Mouse (Mus musculus) MEL (cell line): Measurements from ENCODE around the gene Dus4l. TPM values are rescaled to one million over a fixed set of nuclear protein-coding genes. Genes with fewer than 3 reads are reported as not detected.

Source experiments
- DNase-seq: peaks from one replicate; pipeline ENCODE4 v3.0.0; 2011; ENCODE audit warnings: low read depth, low spot score
- H3K27ac ChIP-seq: 2 replicates; pipeline ENCODE4 v1.5.1; 2012; ENCODE audit warnings: low read depth, mild to moderate bottlenecking, control low read depth, low read length, moderate library complexity; ENCODE audit not compliant: control insufficient read depth
- H3K27me3 ChIP-seq, 2 experiments: fragments of 150-350 bp in 1 of 2; sonication (generic) in 1 of 2; 2 replicates each; pipeline ENCODE4 v1.6.1; 2012; ENCODE audit warnings: low read length in 2 of 2, mild to moderate bottlenecking in 2 of 2, improper control_type of control experiment in 1 of 2, moderate library complexity in 1 of 2; ENCODE audit not compliant: insufficient read depth in 2 of 2, control insufficient read depth in 1 of 2
- H3K36me3 ChIP-seq, 2 experiments: 2 replicates each; pipeline ENCODE4 v1.6.1; 2012 to 2014; ENCODE audit warnings: low read length in 2 of 2, improper control_type of control experiment in 1 of 2, inconsistent platforms in 1 of 2, mild to moderate bottlenecking in 1 of 2; ENCODE audit not compliant: insufficient read depth in 2 of 2, control insufficient read depth in 1 of 2
- H3K4me1 ChIP-seq, 2 experiments: fragments of 150-350 bp in 1 of 2; sonication (generic) in 1 of 2; 2 replicates each; pipeline ENCODE4 v1.6.1; 2012; ENCODE audit warnings: low read length in 2 of 2, improper control_type of control experiment in 1 of 2, mild to moderate bottlenecking in 1 of 2; ENCODE audit not compliant: insufficient read depth in 2 of 2, control insufficient read depth in 1 of 2
- H3K4me3 ChIP-seq, 2 experiments: fragments of 150-350 bp in 1 of 2; sonication (generic) in 1 of 2; 2 replicates each; pipeline ENCODE4 v1.5.1; 2012; ENCODE audit warnings: low read depth in 2 of 2, low read length in 2 of 2, mild to moderate bottlenecking in 2 of 2, moderate library complexity in 2 of 2, control low read depth in 1 of 2, improper control_type of control experiment in 1 of 2; ENCODE audit not compliant: control insufficient read depth in 1 of 2, insufficient read depth in 1 of 2
- H3K79me2 ChIP-seq: 2 replicates; pipeline ENCODE4 v1.6.1; 2012; ENCODE audit warnings: mild to moderate bottlenecking, low read length, moderate library complexity; ENCODE audit not compliant: control insufficient read depth, poor library complexity, insufficient read depth
- H3K9ac ChIP-seq: 2 replicates; pipeline ENCODE4 v1.6.1; 2012; ENCODE audit warnings: low read depth, mild to moderate bottlenecking, control low read depth, low read length, moderate library complexity; ENCODE audit not compliant: control insufficient read depth, poor library complexity, severe bottlenecking
- H3K9me3 ChIP-seq: fragments of 150-350 bp; sonication (generic); replicated peaks from 2 replicates; pipeline ENCODE4 v1.6.1; 2012; ENCODE audit warnings: mild to moderate bottlenecking, low read length, improper control_type of control experiment, moderate library complexity; ENCODE audit not compliant: insufficient read depth
- BHLHE40 ChIP-seq: IDR thresholded peaks from 2 replicates; pipeline ENCODE4 v1.6.1; 2012; ENCODE audit warnings: low read depth, mild to moderate bottlenecking, inconsistent platforms, low read length, improper control_type of control experiment, borderline replicate concordance
- CHD1 ChIP-seq: IDR thresholded peaks from 2 replicates; pipeline ENCODE4 v1.6.1; 2012; ENCODE audit warnings: low read depth, mild to moderate bottlenecking, inconsistent platforms, low read length, improper control_type of control experiment
- CHD2 ChIP-seq: IDR thresholded peaks from 2 replicates; pipeline ENCODE4 v1.6.1; 2011; ENCODE audit warnings: low read length, improper control_type of control experiment
- E2F4 ChIP-seq: IDR thresholded peaks from 2 replicates; pipeline ENCODE4 v1.6.1; 2011; ENCODE audit warnings: low read depth, low read length, improper control_type of control experiment, borderline replicate concordance
- ELF1 ChIP-seq: IDR thresholded peaks from 2 replicates; pipeline ENCODE4 v1.6.1; 2014; ENCODE audit warnings: low read depth, mild to moderate bottlenecking, inconsistent platforms, low read length, improper control_type of control experiment, moderate library complexity
- EP300 ChIP-seq, 2 experiments: IDR thresholded peaks; 2 replicates each; pipeline ENCODE4 v1.6.1; 2011; ENCODE audit warnings: improper control_type of control experiment in 2 of 2, low read length in 2 of 2, low read depth in 1 of 2, mild to moderate bottlenecking in 1 of 2
- ETS1 ChIP-seq: IDR thresholded peaks from 2 replicates; pipeline ENCODE4 v1.6.1; 2012; ENCODE audit warnings: low read depth, mild to moderate bottlenecking, inconsistent platforms, low read length, improper control_type of control experiment, moderate library complexity
- GABPA ChIP-seq: IDR thresholded peaks from 2 replicates; pipeline ENCODE4 v1.6.1; 2012; ENCODE audit warnings: low read depth, mild to moderate bottlenecking, inconsistent platforms, low read length, improper control_type of control experiment, moderate library complexity
- GATA1 ChIP-seq: IDR thresholded peaks from 2 replicates; pipeline ENCODE4 v1.6.1; 2011; ENCODE audit warnings: low read depth, low read length, improper control_type of control experiment
- JUND ChIP-seq: IDR thresholded peaks from 2 replicates; pipeline ENCODE4 v1.6.1; 2011; ENCODE audit warnings: low read depth, mild to moderate bottlenecking, improper control_type of control experiment, low read length
- MAFK ChIP-seq: IDR thresholded peaks from 2 replicates; pipeline ENCODE4 v1.6.1; 2011; ENCODE audit warnings: low read depth, mild to moderate bottlenecking, low read length, improper control_type of control experiment, borderline replicate concordance
- MAX ChIP-seq: IDR thresholded peaks from 2 replicates; pipeline ENCODE4 v1.6.1; 2011; ENCODE audit warnings: low read length, improper control_type of control experiment
- MAZ ChIP-seq: IDR thresholded peaks from 2 replicates; pipeline ENCODE4 v1.6.1; 2012; ENCODE audit warnings: low read depth, mild to moderate bottlenecking, inconsistent platforms, low read length, improper control_type of control experiment
- MEF2A ChIP-seq: IDR thresholded peaks from 2 replicates; pipeline ENCODE4 v1.6.1; 2014; ENCODE audit warnings: low read depth, mild to moderate bottlenecking, inconsistent platforms, low read length, improper control_type of control experiment; ENCODE audit not compliant: poor library complexity, insufficient replicate concordance, severe bottlenecking; ENCODE audit errors: extremely low read depth
- MXI1 ChIP-seq: IDR thresholded peaks from 2 replicates; pipeline ENCODE4 v1.6.1; 2011; ENCODE audit warnings: mild to moderate bottlenecking, low read depth, low read length, improper control_type of control experiment
- MYB ChIP-seq: IDR thresholded peaks from 2 replicates; pipeline ENCODE4 v1.6.1; 2011; ENCODE audit warnings: mild to moderate bottlenecking, low read depth, low read length, improper control_type of control experiment
- MYC ChIP-seq: IDR thresholded peaks from 2 replicates; pipeline ENCODE4 v1.6.1; 2011; ENCODE audit warnings: low read depth, mild to moderate bottlenecking, low read length, improper control_type of control experiment, moderate library complexity
- NRF1 ChIP-seq: IDR thresholded peaks from 2 replicates; pipeline ENCODE4 v1.6.1; 2014; ENCODE audit warnings: low read depth, mild to moderate bottlenecking, inconsistent platforms, low read length, improper control_type of control experiment, moderate library complexity; ENCODE audit not compliant: poor library complexity, insufficient read depth, severe bottlenecking
- POLR2AphosphoS2 ChIP-seq: IDR thresholded peaks from 2 replicates; pipeline ENCODE4 v1.6.1; 2011; ENCODE audit warnings: low read length, improper control_type of control experiment
- RCOR1 ChIP-seq: IDR thresholded peaks from 2 replicates; pipeline ENCODE4 v1.6.1; 2012; ENCODE audit warnings: low read depth, mild to moderate bottlenecking, inconsistent platforms, low read length, improper control_type of control experiment
- SIN3A ChIP-seq: IDR thresholded peaks from 2 replicates; pipeline ENCODE4 v1.6.1; 2012; ENCODE audit warnings: low read length, improper control_type of control experiment, inconsistent platforms
- TAL1 ChIP-seq: IDR thresholded peaks from 2 replicates; pipeline ENCODE4 v1.6.1; 2012; ENCODE audit warnings: mild to moderate bottlenecking, inconsistent platforms, low read length, moderate library complexity, mixed read lengths
- TCF12 ChIP-seq: IDR thresholded peaks from 2 replicates; pipeline ENCODE4 v1.6.1; 2014; ENCODE audit warnings: low read depth, mild to moderate bottlenecking, inconsistent platforms, low read length, improper control_type of control experiment, moderate library complexity
- UBTF ChIP-seq: IDR thresholded peaks from 2 replicates; pipeline ENCODE4 v1.6.1; 2012; ENCODE audit warnings: low read depth, mild to moderate bottlenecking, inconsistent platforms, low read length, improper control_type of control experiment, moderate library complexity, borderline replicate concordance; ENCODE audit not compliant: insufficient read depth
- USF2 ChIP-seq, 2 experiments: IDR thresholded peaks; 2 replicates each; pipeline ENCODE4 v1.6.1; 2011 to 2012; ENCODE audit warnings: improper control_type of control experiment in 2 of 2, low read length in 2 of 2, borderline replicate concordance in 1 of 2, inconsistent platforms in 1 of 2, low read depth in 1 of 2, mild to moderate bottlenecking in 1 of 2; ENCODE audit not compliant: insufficient read depth in 1 of 2
- ZC3H11A ChIP-seq: IDR thresholded peaks from 2 replicates; pipeline ENCODE4 v1.6.1; 2012; ENCODE audit warnings: low read depth, mild to moderate bottlenecking, inconsistent platforms, low read length, improper control_type of control experiment
- ZKSCAN1 ChIP-seq: IDR thresholded peaks from 2 replicates; pipeline ENCODE4 v1.6.1; 2012; ENCODE audit warnings: low read depth, mild to moderate bottlenecking, inconsistent platforms, low read length, improper control_type of control experiment, moderate library complexity
- ZMIZ1 ChIP-seq: IDR thresholded peaks from 2 replicates; pipeline ENCODE4 v1.6.1; 2012; ENCODE audit warnings: low read depth, mild to moderate bottlenecking, inconsistent platforms, low read length, improper control_type of control experiment, moderate library complexity
- ZNF384 ChIP-seq: IDR thresholded peaks from 2 replicates; pipeline ENCODE4 v1.6.1; 2012; ENCODE audit warnings: low read depth, mild to moderate bottlenecking, inconsistent platforms, low read length, improper control_type of control experiment
- polyA plus RNA-seq, 2 experiments: library from polyadenylated mRNA; stranded (reverse) in 1 of 2; unstranded in 1 of 2; fragments of >175 nt in 1 of 2; fragments of >200 nt in 1 of 2; gene quantifications; 2 replicates each; pipeline versions ENCODE4 v1.2.1 to v1.2.4; 2012; ENCODE audit warnings: low replicate concordance in 2 of 2, low read depth in 1 of 2; ENCODE audit not compliant: insufficient read length in 2 of 2, insufficient read depth in 1 of 2, missing spikeins in 1 of 2
- total RNA-seq: library from RNA; depleted of rRNA; stranded (reverse); fragments of 300-350 nt; gene quantifications from 2 replicates; pipeline ENCODE4 v1.2.3, GENCODE M21; 2012

Dus4l gene
- total and polyA plus RNA-seq, 3 experiments, result 11.9 to 12.1 TPM; not detected in 1

GRCm38 (mm10) chr12:31693278-31693677 is 38.7 kb upstream of the Dus4l start:
- TF ChIP-seq MYB (no peak), CHD2 (no peak), EP300 (IDR thresholded peaks at IDR 0.05; ENCODE audit: low read depth in 1 of 2, low read length in 2 of 2) (peak; percentile 56 to 75), ETS1 (0 out of 2 replicates have a peak, but pooled peaks have one; percentile 5), TAL1 (peak; percentile 18; the same call in 1 of the 2 replicates), UBTF (no peak), BHLHE40 (no peak), MXI1 (0 out of 2 replicates have a peak, but pooled peaks have one; percentile 33), CHD1 (no peak), NRF1 (no peak), E2F4 (no peak), ZC3H11A (no peak), MAX (no peak), TCF12 (peak; percentile 57), GATA1 (peak; percentile 90), SIN3A (peak; percentile 56; the same call in 1 of the 2 replicates), JUND (no peak), POLR2AphosphoS2 (no peak), MYC (0 out of 2 replicates have a peak, but pooled peaks have one; percentile 43), RCOR1 (peak; percentile 17; the same call in 1 of the 2 replicates)
- Histone ChIP-seq H3K9me3 (no peaks in the 10 kb centered on the region), H3K4me3 (no peak overlapping the region), H3K9ac (no peak overlapping the region), H3K27me3 (no peaks in the 10 kb centered on the region), H3K27ac (no peak overlapping the region; the same call in 1 of the 2 replicates), H3K79me2 (no peaks in the 10 kb centered on the region; the same call in 1 of the 2 replicates), H3K36me3 (peaks cover 2 to 16% of the 10 kb centered on the region in 2 experiments; a peak in 3 of 4 replicates), H3K4me1 (peaks cover 0 to 7% of the 10 kb centered on the region in 2 experiments; a peak in 3 of 4 replicates)
- peak; percentile 63 for DNase-seq

- H3K9me3 ChIP-seq, result no peaks in the 10 kb centered on the region
- TF ChIP-seq ZKSCAN1 (no peak), POLR2AphosphoS2 (no peak), ZMIZ1 (no peak), MEF2A (no peak), MYC (no peak), USF2 (IDR thresholded peaks at IDR 0.05; ENCODE audit: borderline replicate concordance in 1 of 2, insufficient read depth in 1 of 2, low read depth in 1 of 2, low read length in 2 of 2) (no peak), ELF1 (no peak), RCOR1 (no peak), MAZ (no peak), GABPA (no peak), MAFK (no peak), ZNF384 (no peak)
- H3K27me3 ChIP-seq, result no peaks in the 10 kb centered on the region
- H3K27ac ChIP-seq, result no peak overlapping the region
- no peak overlapping the region for H3K9ac ChIP-seq
- H3K4me1 ChIP-seq, result no peaks in the 10 kb centered on the region
- peaks cover 0 to 3% of the 10 kb centered on the region in 2 experiments; a peak in 2 of 4 replicates for H3K36me3 ChIP-seq
- no peak overlapping the region for H3K4me3 ChIP-seq
- no peaks in the 10 kb centered on the region; the same call in 1 of the 2 replicates for H3K79me2 ChIP-seq
- no peak for DNase-seq
Measured at GRCm38 (mm10) chr12:31686679-31687078, 32.1 kb upstream of the Dus4l start.
